Mouse (Mus musculus): ENCODE results near the gene Rbl1.
A peak's percentile ranks its signal among the peaks of the same experiment; 100 is the strongest.

GRCm38 (mm10) chr2:157135014-157135413 is 69.3 kb downstream of the Rbl1 start, which contains the start of gene Samhd1:
- TF ChIP-seq TCF12 (IDR thresholded peaks at IDR 0.05; ENCODE audit: insufficient read depth, poor library complexity, severe bottlenecking) (no peak), POLR2A (IDR thresholded peaks at IDR 0.05; ENCODE audit: insufficient read length, low read depth) (peak; percentile 82), MAX (IDR thresholded peaks at IDR 0.05; ENCODE audit: low read depth) (no peak), MYOG (IDR thresholded peaks at IDR 0.05; ENCODE audit: control insufficient read depth in 1 of 3, insufficient read depth in 1 of 3, insufficient read length in 2 of 3, low read depth in 2 of 3) (peak in 1 of 3 experiments; percentile 2), E2F4 (IDR thresholded peaks at IDR 0.05; ENCODE audit: insufficient read depth) (peak; percentile 52), CEBPB (IDR thresholded peaks at IDR 0.05; ENCODE audit: insufficient read depth, poor library complexity, severe bottlenecking) (peak; percentile 80), USF1 (IDR thresholded peaks at IDR 0.05; ENCODE audit: low read depth) (no peak), SRF (IDR thresholded peaks at IDR 0.05; ENCODE audit: control insufficient read depth, insufficient read length, low read depth) (no peak), POLR2AphosphoS2 (IDR thresholded peaks at IDR 0.05; ENCODE audit: insufficient read length, low read depth) (peak; percentile 78), MYOD1 (IDR thresholded peaks at IDR 0.05; ENCODE audit: control insufficient read depth in 1 of 3, insufficient read length in 2 of 3, low read depth in 2 of 3) (no peak)

Measured in myocyte (in vitro differentiated cells).